Mouse (Mus musculus) heart, postnatal 4 days (tissue): ENCODE data around the gene Csf2. TPM values are rescaled to one million over a fixed set of nuclear protein-coding genes. Genes with fewer than 3 reads are reported as not detected.
"Not testable (repeated sequence)": the region's sequence is repeated elsewhere in the genome, so short reads cannot be mapped to it uniquely, and the experiment has no call there.

Experiments
- DNase-seq: peaks from one replicate; pipeline ENCODE4 v3.0.0; 2021
- total RNA-seq, 2 experiments: library from RNA; stranded (reverse); gene quantifications; 2 replicates each; pipeline ENCODE4 v1.2.3; 2021

Csf2 gene
- not detected for total RNA-seq

- DNase-seq, result no peak
These were observed at the start of gene Csf2 for GRCm38 (mm10) chr11:54248940-54249717. Gene Csf2 (minus strand): TSS chr11:54249667.

- DNase-seq, result no peak
These were observed 49.3 kb upstream of the Csf2 start for GRCm38 (mm10) chr11:54298777-54299176.

GRCm38 (mm10) chr11:54297471-54297870 lies 48.0 kb upstream of the Csf2 start:
- DNase-seq, result not testable (repeated sequence)

GRCm38 (mm10) chr11:54296734-54297133 lies 47.3 kb upstream of the Csf2 start:
- no peak for DNase-seq

- DNase-seq, result no peak
These were observed 46.5 kb upstream of the Csf2 start for GRCm38 (mm10) chr11:54295971-54296370.

GRCm38 (mm10) chr11:54293980-54294807 lies 44.7 kb upstream of the Csf2 start:
- DNase-seq, result no peak

GRCm38 (mm10) chr11:54292163-54292562 lies 42.7 kb upstream of the Csf2 start:
- no peak for DNase-seq

GRCm38 (mm10) chr11:54287821-54288453 lies 38.5 kb upstream of the Csf2 start:
- DNase-seq, result no peak

GRCm38 (mm10) chr11:54271437-54271949 lies 22.0 kb upstream of the Csf2 start:
- DNase-seq, result no peak

GRCm38 (mm10) chr11:54269191-54269896 lies 19.9 kb upstream of the Csf2 start:
- DNase-seq, result no peak

GRCm38 (mm10) chr11:54267177-54267576 lies 17.7 kb upstream of the Csf2 start, which contains the start of gene Il3:
Gene Il3 (minus strand): TSS chr11:54267277.
- no peak for DNase-seq

- DNase-seq, result peak; percentile 71
These were observed 15.1 kb upstream of the Csf2 start for GRCm38 (mm10) chr11:54264542-54264941.

- no peak for DNase-seq
These were observed 14.1 kb upstream of the Csf2 start for GRCm38 (mm10) chr11:54263405-54264031.

- peak; percentile 81 for DNase-seq
These were observed 7.3 kb upstream of the Csf2 start for GRCm38 (mm10) chr11:54256624-54257376.

GRCm38 (mm10) chr11:54254114-54254513 lies 4.6 kb upstream of the Csf2 start:
- peak; percentile 26 for DNase-seq

- no peak for DNase-seq
These were observed 1.1 kb upstream of the Csf2 start for GRCm38 (mm10) chr11:54250575-54250974.

- no peak for DNase-seq
These were observed 281 bp upstream of the Csf2 start for GRCm38 (mm10) chr11:54249748-54250147.

- DNase-seq, result no peak
These were observed 2.1 kb downstream of the Csf2 start for GRCm38 (mm10) chr11:54247251-54247950.

- no peak for DNase-seq
These were observed 5.0 kb downstream of the Csf2 start for GRCm38 (mm10) chr11:54244465-54244864.

- DNase-seq, result no peak
These were observed 7.0 kb downstream of the Csf2 start for GRCm38 (mm10) chr11:54242494-54242893.
